Mouse (Mus musculus): ENCODE data around the gene Camkmt. TPM values are rescaled to one million over a fixed set of nuclear protein-coding genes. Genes with fewer than 3 reads are reported as not detected.

Gene Camkmt
- polyA plus RNA-seq, 1 experiment from 2014 or later, result 17.8 TPM

- 0 out of 2 replicates have a peak, but pooled peaks cover 5% of the 10 kb centered on the region for H3K9me3 ChIP-seq (ENCODE audit: control insufficient read depth, low read depth, low read length)
- H3K27me3 ChIP-seq (ENCODE audit: control insufficient read depth, insufficient read depth, low read length), result no peaks in the 10 kb centered on the region
- WGBS, result 89% methylated on average over 7 of the region's 7 CpGs
- ATAC-seq (ENCODE audit: insufficient number of reproducible peaks, insufficient read depth, low FRiP score, low read depth), result no peak
- no peak overlapping the region for H3K27ac ChIP-seq (ENCODE audit: low read length)
- H3K9ac ChIP-seq (replicated peaks; ENCODE audit: low read depth, low read length), result no peak overlapping the region
- H3K4me2 ChIP-seq (replicated peaks; ENCODE audit: low read depth, low read length), result no peak overlapping the region
- H3K36me3 ChIP-seq (ENCODE audit: control insufficient read depth, insufficient read depth, low read length), result no peaks in the 10 kb centered on the region
- no peak overlapping the region for H3K4me3 ChIP-seq (ENCODE audit: low read depth, low read length)
- H3K4me1 ChIP-seq (ENCODE audit: control insufficient read depth, insufficient read depth, low read length), result no peaks in the 10 kb centered on the region
Measured at GRCm38 (mm10) chr17:85098677-85099323, 8.4 kb downstream of the Camkmt start.

GRCm38 (mm10) chr17:85100232-85100631, 9.9 kb downstream of the Camkmt start:
- Histone ChIP-seq H3K9ac (replicated peaks; ENCODE audit: low read depth, low read length) (no peak overlapping the region), H3K4me2 (replicated peaks; ENCODE audit: low read depth, low read length) (no peak overlapping the region), H3K9me3 (ENCODE audit: control insufficient read depth, low read depth, low read length) (0 out of 2 replicates have a peak, but pooled peaks cover 5% of the 10 kb centered on the region), H3K27ac (ENCODE audit: low read length) (no peak overlapping the region), H3K36me3 (ENCODE audit: control insufficient read depth, insufficient read depth, low read length) (no peaks in the 10 kb centered on the region), H3K27me3 (ENCODE audit: control insufficient read depth, insufficient read depth, low read length) (no peaks in the 10 kb centered on the region), H3K4me3 (ENCODE audit: low read depth, low read length) (no peak overlapping the region), H3K4me1 (ENCODE audit: control insufficient read depth, insufficient read depth, low read length) (no peaks in the 10 kb centered on the region)
- ATAC-seq (ENCODE audit: insufficient number of reproducible peaks, insufficient read depth, low FRiP score, low read depth), result no peak
- 81% methylated on average over 3 of the region's 3 CpGs for WGBS

GRCm38 (mm10) chr17:85101751-85102150, 11.4 kb downstream of the Camkmt start:
- Histone ChIP-seq H3K27me3 (ENCODE audit: control insufficient read depth, insufficient read depth, low read length) (no peaks in the 10 kb centered on the region), H3K9me3 (ENCODE audit: control insufficient read depth, low read depth, low read length) (0 out of 2 replicates have a peak, but pooled peaks cover 5% of the 10 kb centered on the region), H3K4me1 (ENCODE audit: control insufficient read depth, insufficient read depth, low read length) (no peaks in the 10 kb centered on the region), H3K9ac (replicated peaks; ENCODE audit: low read depth, low read length) (no peak overlapping the region), H3K27ac (ENCODE audit: low read length) (no peak overlapping the region), H3K4me2 (replicated peaks; ENCODE audit: low read depth, low read length) (no peak overlapping the region), H3K4me3 (ENCODE audit: low read depth, low read length) (no peak overlapping the region), H3K36me3 (ENCODE audit: control insufficient read depth, insufficient read depth, low read length) (no peaks in the 10 kb centered on the region)
- no peak for ATAC-seq (ENCODE audit: insufficient number of reproducible peaks, insufficient read depth, low FRiP score, low read depth)
- whole genome bisulfite sequencing, result 87% methylated on average over 7 of the region's 7 CpGs

GRCm38 (mm10) chr17:85103310-85103709, 13.0 kb downstream of the Camkmt start:
- Histone ChIP-seq H3K4me1 (ENCODE audit: control insufficient read depth, insufficient read depth, low read length) (no peaks in the 10 kb centered on the region), H3K9ac (replicated peaks; ENCODE audit: low read depth, low read length) (no peak overlapping the region), H3K4me3 (ENCODE audit: low read depth, low read length) (no peak overlapping the region), H3K36me3 (ENCODE audit: control insufficient read depth, insufficient read depth, low read length) (no peaks in the 10 kb centered on the region), H3K27me3 (ENCODE audit: control insufficient read depth, insufficient read depth, low read length) (no peaks in the 10 kb centered on the region), H3K4me2 (replicated peaks; ENCODE audit: low read depth, low read length) (no peak overlapping the region), H3K27ac (ENCODE audit: low read length) (no peak overlapping the region), H3K9me3 (ENCODE audit: control insufficient read depth, low read depth, low read length) (no peaks in the 10 kb centered on the region)
- 23% methylated on average over 2 of the region's 2 CpGs for WGBS
- peak; percentile 56; the same call in 1 of the 2 replicates for ATAC-seq (ENCODE audit: insufficient number of reproducible peaks, insufficient read depth, low FRiP score, low read depth)

- Histone ChIP-seq H3K27me3 (ENCODE audit: control insufficient read depth, insufficient read depth, low read length) (no peaks in the 10 kb centered on the region), H3K9ac (replicated peaks; ENCODE audit: low read depth, low read length) (no peak overlapping the region), H3K27ac (ENCODE audit: low read length) (no peak overlapping the region), H3K4me2 (replicated peaks; ENCODE audit: low read depth, low read length) (no peak overlapping the region), H3K4me1 (ENCODE audit: control insufficient read depth, insufficient read depth, low read length) (no peaks in the 10 kb centered on the region), H3K9me3 (ENCODE audit: control insufficient read depth, low read depth, low read length) (no peaks in the 10 kb centered on the region), H3K4me3 (ENCODE audit: low read depth, low read length) (no peak overlapping the region), H3K36me3 (ENCODE audit: control insufficient read depth, insufficient read depth, low read length) (no peaks in the 10 kb centered on the region)
- 100% methylated on average over 1 of the region's 1 CpGs for WGBS
- ATAC-seq (ENCODE audit: insufficient number of reproducible peaks, insufficient read depth, low FRiP score, low read depth), result no peak
Measured at GRCm38 (mm10) chr17:85110640-85111039, 20.3 kb downstream of the Camkmt start.

GRCm38 (mm10) chr17:85113441-85113840, 23.1 kb downstream of the Camkmt start:
- H3K4me3 ChIP-seq (ENCODE audit: low read depth, low read length), result no peak overlapping the region
- no peaks in the 10 kb centered on the region for H3K4me1 ChIP-seq (ENCODE audit: control insufficient read depth, insufficient read depth, low read length)
- H3K4me2 ChIP-seq (replicated peaks; ENCODE audit: low read depth, low read length), result no peak overlapping the region
- no peak overlapping the region for H3K9ac ChIP-seq (replicated peaks; ENCODE audit: low read depth, low read length)
- no peaks in the 10 kb centered on the region for H3K36me3 ChIP-seq (ENCODE audit: control insufficient read depth, insufficient read depth, low read length)
- H3K27ac ChIP-seq (ENCODE audit: low read length), result no peak overlapping the region
- no peak for ATAC-seq (ENCODE audit: insufficient number of reproducible peaks, insufficient read depth, low FRiP score, low read depth)
- 80% methylated on average over 8 of the region's 8 CpGs for whole genome bisulfite sequencing
- H3K27me3 ChIP-seq (ENCODE audit: control insufficient read depth, insufficient read depth, low read length), result no peaks in the 10 kb centered on the region
- no peaks in the 10 kb centered on the region for H3K9me3 ChIP-seq (ENCODE audit: control insufficient read depth, low read depth, low read length)

GRCm38 (mm10) chr17:85116643-85117042, 26.3 kb downstream of the Camkmt start:
- no peak overlapping the region for H3K4me3 ChIP-seq (ENCODE audit: low read depth, low read length)
- H3K36me3 ChIP-seq (ENCODE audit: control insufficient read depth, insufficient read depth, low read length), result no peaks in the 10 kb centered on the region
- 28% methylated on average over 4 of the region's 4 CpGs for WGBS

GRCm38 (mm10) chr17:85138393-85138792, 48.0 kb downstream of the Camkmt start:
- Histone ChIP-seq H3K9ac (replicated peaks; ENCODE audit: low read depth, low read length) (no peak overlapping the region), H3K4me1 (ENCODE audit: control insufficient read depth, insufficient read depth, low read length) (no peaks in the 10 kb centered on the region), H3K27ac (ENCODE audit: low read length) (no peak overlapping the region), H3K4me3 (ENCODE audit: low read depth, low read length) (no peak overlapping the region), H3K9me3 (ENCODE audit: control insufficient read depth, low read depth, low read length) (no peaks in the 10 kb centered on the region), H3K27me3 (ENCODE audit: control insufficient read depth, insufficient read depth, low read length) (no peaks in the 10 kb centered on the region), H3K4me2 (replicated peaks; ENCODE audit: low read depth, low read length) (no peak overlapping the region), H3K36me3 (ENCODE audit: control insufficient read depth, insufficient read depth, low read length) (no peaks in the 10 kb centered on the region)
- WGBS, result 71% methylated on average over 1 of the region's 1 CpGs
- no peak for ATAC-seq (ENCODE audit: insufficient number of reproducible peaks, insufficient read depth, low FRiP score, low read depth)

More at GRCm38 (mm10) chr17:85116643-85117042, 26.3 kb downstream of the Camkmt start:
- Histone ChIP-seq H3K4me1 (ENCODE audit: control insufficient read depth, insufficient read depth, low read length) (peaks cover 6% of the 10 kb centered on the region; the same call in 1 of the 2 replicates), H3K9ac (replicated peaks; ENCODE audit: low read depth, low read length) (no peak overlapping the region), H3K9me3 (ENCODE audit: control insufficient read depth, low read depth, low read length) (no peaks in the 10 kb centered on the region), H3K27ac (ENCODE audit: low read length) (no peak overlapping the region), H3K27me3 (ENCODE audit: control insufficient read depth, insufficient read depth, low read length) (no peaks in the 10 kb centered on the region), H3K4me2 (replicated peaks; ENCODE audit: low read depth, low read length) (no peak overlapping the region)
- no peak for ATAC-seq (ENCODE audit: insufficient number of reproducible peaks, insufficient read depth, low FRiP score, low read depth)

- H3K36me3 ChIP-seq (ENCODE audit: control insufficient read depth, insufficient read depth, low read length), result no peaks in the 10 kb centered on the region
- no peaks in the 10 kb centered on the region for H3K9me3 ChIP-seq (ENCODE audit: control insufficient read depth, low read depth, low read length)
- 82% methylated on average over 3 of the region's 3 CpGs for WGBS
- no peak overlapping the region for H3K4me3 ChIP-seq (ENCODE audit: low read depth, low read length)
- no peaks in the 10 kb centered on the region for H3K27me3 ChIP-seq (ENCODE audit: control insufficient read depth, insufficient read depth, low read length)
- H3K4me2 ChIP-seq (replicated peaks; ENCODE audit: low read depth, low read length), result no peak overlapping the region
- H3K27ac ChIP-seq (ENCODE audit: low read length), result no peak overlapping the region
- no peak for ATAC-seq (ENCODE audit: insufficient number of reproducible peaks, insufficient read depth, low FRiP score, low read depth)
- no peaks in the 10 kb centered on the region for H3K4me1 ChIP-seq (ENCODE audit: control insufficient read depth, insufficient read depth, low read length)
- no peak overlapping the region for H3K9ac ChIP-seq (replicated peaks; ENCODE audit: low read depth, low read length)
Measured at GRCm38 (mm10) chr17:85141621-85142020, 51.3 kb downstream of the Camkmt start.
